Comparison of ENCODE assay signal across 11 mouse cellular contexts in genomic region chr7:24906551-24906950, GRCm38 (mm10). TPM values are rescaled to one million over a fixed set of nuclear protein-coding genes. Genes with fewer than 3 reads are reported as not detected.
DNase-seq lines count a peak whose midpoint lies in the region; ATAC-seq and TF ChIP-seq lines count a peak whose summit lies in the region.
"Had no signal": no experiment of that assay in that cellular context is flagged by ENCODE, and none has a peak within 500 bp of the region (broad histone marks: within the 10 kb centered on the region; RNA-seq: fewer than 3 reads in every experiment).

No protein-coding gene starts in this region.

- no peak for TF ChIP-seq CTCF in gastrocnemius, adult 2 months (IDR thresholded peaks at IDR 0.05)

- no peaks in the 10 kb centered on the region for H3K27me3 ChIP-seq in heart, embryonic 14.5 days (ENCODE audit: control insufficient read depth, insufficient read depth, low read length)
- H3K27me3 ChIP-seq in neural tube, embryonic 12.5 days (replicated peaks) = no peaks in the 10 kb centered on the region
- no peaks in the 10 kb centered on the region for H3K27me3 ChIP-seq in limb, embryonic 11.5 days (ENCODE audit: control insufficient read depth, insufficient read depth, low read length)

- ATAC-seq in heart, embryonic 14.5 days (ENCODE audit: insufficient number of reproducible peaks, insufficient read depth, low FRiP score, low read depth) = no peak
- no peak for ATAC-seq in neural tube, embryonic 12.5 days (ENCODE audit: low FRiP score, low read depth)
- no peak for ATAC-seq in limb, embryonic 11.5 days (ENCODE audit: insufficient number of reproducible peaks, low FRiP score, low TSS enrichment, low read depth)

- H3K27ac ChIP-seq in heart, embryonic 14.5 days (replicated peaks in 1 of 2; ENCODE audit: control insufficient read depth in 1 of 2, insufficient read depth in 1 of 2, low read depth in 2 of 2, low read length in 2 of 2) = no peak overlapping the region
- no peak overlapping the region for H3K27ac ChIP-seq in neural tube, embryonic 12.5 days
- peak overlapping the region; percentile 48; the same call in 1 of the 2 replicates for H3K27ac ChIP-seq in limb, embryonic 11.5 days (replicated peaks; ENCODE audit: low read depth, low read length)
- H3K27ac ChIP-seq in gastrocnemius, adult 2 months = no peak overlapping the region; the same call in 1 of the 2 replicates
- H3K27ac ChIP-seq: macrophage had no signal

- H3K9ac ChIP-seq in heart, embryonic 14.5 days (ENCODE audit: low read length) = peak overlapping the region; percentile 7; the same call in 1 of the 2 replicates
- H3K9ac ChIP-seq in neural tube, embryonic 12.5 days = peak overlapping the region; percentile 42; the same call in 1 of the 2 replicates
- no peak overlapping the region; the same call in 1 of the 2 replicates for H3K9ac ChIP-seq in limb, embryonic 11.5 days (ENCODE audit: low read length)

- peaks cover 14 to 40% of the 10 kb centered on the region in 2 experiments; a peak in 3 of 4 replicates for H3K4me1 ChIP-seq in heart, embryonic 14.5 days (ENCODE audit: control insufficient read depth in 2 of 2, insufficient read depth in 2 of 2, low read length in 2 of 2)
- H3K4me1 ChIP-seq in neural tube, embryonic 12.5 days = peaks cover 33% of the 10 kb centered on the region
- peaks cover 25% of the 10 kb centered on the region for H3K4me1 ChIP-seq in limb, embryonic 11.5 days (ENCODE audit: control insufficient read depth, insufficient read depth, low read length)

- H3K4me2 ChIP-seq in heart, embryonic 14.5 days (ENCODE audit: low read length) = no peak overlapping the region
- no peak overlapping the region for H3K4me2 ChIP-seq in neural tube, embryonic 12.5 days (replicated peaks)
- H3K4me2 ChIP-seq in limb, embryonic 11.5 days (ENCODE audit: low read depth, severe bottlenecking) = peak overlapping the region; percentile 31; the same call in 1 of the 2 replicates

- intact Hi-C loops in heart, postnatal 25 days (cut with DNase I) = no loop called here
- intact Hi-C loops in gastrocnemius, adult 2 months (cut with DNase I) = no loop called here

- peaks cover 36% of the 10 kb centered on the region for H3K36me3 ChIP-seq in heart, embryonic 14.5 days (ENCODE audit: control insufficient read depth, insufficient read depth, low read length)
- peaks cover 20% of the 10 kb centered on the region for H3K36me3 ChIP-seq in neural tube, embryonic 12.5 days
- H3K36me3 ChIP-seq in limb, embryonic 11.5 days (ENCODE audit: control insufficient read depth, insufficient read depth, low read length) = 0 out of 2 replicates have a peak, but pooled peaks cover 2% of the 10 kb centered on the region

- H3K9me3 ChIP-seq in heart, embryonic 14.5 days (ENCODE audit: control insufficient read depth, low read length) = no peaks in the 10 kb centered on the region
- no peaks in the 10 kb centered on the region for H3K9me3 ChIP-seq in neural tube, embryonic 12.5 days
- H3K9me3 ChIP-seq in limb, embryonic 11.5 days (ENCODE audit: control insufficient read depth, low read length) = no peaks in the 10 kb centered on the region

- DNase-seq in heart, postnatal 25 days (ENCODE audit: low spot score) = no peak
- DNase-seq in neural tube, embryonic 10.5 days (ENCODE audit: extremely low spot score, low spot score) = no peak
- no peak for DNase-seq in limb, embryonic 11.5 days (ENCODE audit: low spot score)
- peak; percentile 64 for DNase-seq in thymus, postnatal 4 days
- no peak for DNase-seq in gastrocnemius, adult 2 months
- DNase-seq in frontal cortex, postnatal 10 days (ENCODE audit: low spot score in 2 of 2) = no peak
- DNase-seq: right cerebral cortex, postnatal 14 days had no signal

- no peak overlapping the region for H3K4me3 ChIP-seq in heart, embryonic 14.5 days (ENCODE audit: control insufficient read depth in 1 of 2, insufficient read depth in 1 of 2, low read depth in 1 of 2, low read length in 2 of 2)
- no peak overlapping the region for H3K4me3 ChIP-seq in neural tube, embryonic 12.5 days
- no peak overlapping the region; the same call in 1 of the 2 replicates for H3K4me3 ChIP-seq in limb, embryonic 11.5 days (ENCODE audit: low read depth, low read length)
- no peak overlapping the region for H3K4me3 ChIP-seq in gastrocnemius, adult 2 months

- 24% methylated on average over 6 of the region's 6 CpGs for WGBS in heart, embryonic 14.5 days
- 34% methylated on average over 6 of the region's 6 CpGs for WGBS in neural tube, embryonic 12.5 days
- WGBS in limb, embryonic 11.5 days = 21% methylated on average over 6 of the region's 6 CpGs

RNA-seq across cellular contexts. Expression of gene Arhgef1, which starts 3.8 kb away (rescaled TPM):
- 58.4 and 63.3 TPM in 2 replicates for polyA plus RNA-seq in heart, embryonic 14.5 days (2014; fragmentation: Nextera tagmentation; extraction: Ambion mirVana)
- total RNA-seq in heart, postnatal 25 days (2021) = 10 to 100 TPM; 47.8 to 51.8 TPM
- polyA plus RNA-seq in neural tube, embryonic 12.5 days (2016; fragmentation: Nextera tagmentation; extraction: Ambion mirVana) = 84.4 and 89.5 TPM in 2 replicates
- 69.9 and 84.4 TPM in 2 replicates for polyA plus RNA-seq in limb, embryonic 11.5 days (2014; fragmentation: Nextera tagmentation; extraction: Ambion mirVana)
- total RNA-seq in gastrocnemius, adult 2 months (2021) = 10 to 100 TPM; 28.4 to 29.3 TPM

RNA-seq across cellular contexts. Expression of gene Cd79a, which starts 9.4 kb away (rescaled TPM):
- polyA plus RNA-seq in heart, embryonic 14.5 days (2014; fragmentation: Nextera tagmentation; extraction: Ambion mirVana) = not detected in 2 replicates
- 1 to 10 TPM in 1 of 2 experiments, under 1 TPM in 1; 0.96 to 2.0 TPM for total RNA-seq in heart, postnatal 25 days (2021)
- polyA plus RNA-seq in neural tube, embryonic 12.5 days (2016; fragmentation: Nextera tagmentation; extraction: Ambion mirVana) = 0.13 and 0.32 TPM in 2 replicates
- 0.30 and 0.56 TPM in 2 replicates for polyA plus RNA-seq in limb, embryonic 11.5 days (2014; fragmentation: Nextera tagmentation; extraction: Ambion mirVana)
- not detected for total RNA-seq in gastrocnemius, adult 2 months (2021)

RNA-seq across cellular contexts. Expression of gene Rps19, which starts 22.4 kb away (rescaled TPM):
- 1,418 and 1,656 TPM in 2 replicates for polyA plus RNA-seq in heart, embryonic 14.5 days (2014; fragmentation: Nextera tagmentation; extraction: Ambion mirVana)
- total RNA-seq in heart, postnatal 25 days (2021) = 100 to 1,000 TPM; 493 to 532 TPM
- 1,340 and 1,344 TPM in 2 replicates for polyA plus RNA-seq in neural tube, embryonic 12.5 days (2016; fragmentation: Nextera tagmentation; extraction: Ambion mirVana)
- 2,245 and 2,332 TPM in 2 replicates for polyA plus RNA-seq in limb, embryonic 11.5 days (2014; fragmentation: Nextera tagmentation; extraction: Ambion mirVana)
- total RNA-seq in gastrocnemius, adult 2 months (2021) = 100 to 1,000 TPM; 326 to 419 TPM

RNA-seq across cellular contexts. Expression of gene Dmrtc2, which starts 36.7 kb away (rescaled TPM):
- not detected in 2 replicates for polyA plus RNA-seq in heart, embryonic 14.5 days (2014; fragmentation: Nextera tagmentation; extraction: Ambion mirVana)
- not detected for total RNA-seq in heart, postnatal 25 days (2021)
- polyA plus RNA-seq in neural tube, embryonic 12.5 days (2016; fragmentation: Nextera tagmentation; extraction: Ambion mirVana) = not detected in 2 replicates
- polyA plus RNA-seq in limb, embryonic 11.5 days (2014; fragmentation: Nextera tagmentation; extraction: Ambion mirVana) = 0.11 TPM in 1 of 2 replicates, not detected in the other
- total RNA-seq in gastrocnemius, adult 2 months (2021) = not detected
- polyA plus RNA-seq: inflammation-experienced regulatory T-cells, adult 6 months; macrophage had no signal

RNA-seq across cellular contexts. Expression of gene Lypd4, which starts 36.8 kb away (rescaled TPM):
- not detected in 2 replicates for polyA plus RNA-seq in heart, embryonic 14.5 days (2014; fragmentation: Nextera tagmentation; extraction: Ambion mirVana)
- not detected for total RNA-seq in heart, postnatal 25 days (2021)
- not detected in 2 replicates for polyA plus RNA-seq in neural tube, embryonic 12.5 days (2016; fragmentation: Nextera tagmentation; extraction: Ambion mirVana)
- not detected in 2 replicates for polyA plus RNA-seq in limb, embryonic 11.5 days (2014; fragmentation: Nextera tagmentation; extraction: Ambion mirVana)
- not detected for total RNA-seq in gastrocnemius, adult 2 months (2021)
- polyA plus RNA-seq: inflammation-experienced regulatory T-cells, adult 6 months; macrophage had no signal
